Mouse (Mus musculus) megakaryocyte, embryonic 14.5 days (primary cell): ENCODE measurements around the gene Gja4.

Experiments
- FLI1 ChIP-seq: IDR thresholded peaks from 2 replicates; pipeline ENCODE4 v1.6.1; 2012; ENCODE audit warnings: low read length, inconsistent platforms, mixed read lengths
- GATA1 ChIP-seq: IDR thresholded peaks from 3 replicates; pipeline ENCODE4 v1.6.1; 2012; ENCODE audit warnings: mixed read lengths, low read length, inconsistent platforms, borderline replicate concordance

DNA sequence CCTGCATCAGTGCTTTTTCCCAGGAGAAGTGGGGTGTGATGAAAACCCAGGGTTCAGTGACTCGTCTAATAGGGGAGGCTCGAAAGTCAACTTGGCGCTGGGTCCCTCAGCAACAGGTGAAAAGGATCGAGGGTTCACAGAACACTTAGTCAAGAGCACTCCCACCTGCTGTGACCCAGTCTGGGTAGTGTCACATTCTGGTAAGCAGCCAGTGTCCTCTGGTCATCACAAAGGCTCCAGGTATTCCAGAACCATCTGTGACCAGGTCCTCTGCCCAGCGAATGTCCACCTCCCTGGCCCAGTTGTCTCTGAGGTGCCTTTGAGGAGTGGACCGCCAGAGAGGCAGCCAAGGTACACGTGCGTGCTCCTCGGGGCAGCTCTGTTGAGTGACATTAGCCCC lies 2.3 kb downstream of the Gja4 start:
- no peak for TF ChIP-seq GATA1
- no peak for TF ChIP-seq FLI1
